Mouse (Mus musculus): ENCODE data around the gene Ccdc157. TPM values are rescaled to one million over a fixed set of nuclear protein-coding genes. Genes with fewer than 3 reads are reported as not detected.
A peak's percentile ranks its signal among the peaks of the same experiment; 100 is the strongest.
"Not testable (repeated sequence)": the region's sequence is repeated elsewhere in the genome, so short reads cannot be mapped to it uniquely, and the experiment has no call there.

Gene Ccdc157
- total RNA-seq, 2 experiments from 2014 or later, result 14.9 to 17.7 TPM

DNA sequence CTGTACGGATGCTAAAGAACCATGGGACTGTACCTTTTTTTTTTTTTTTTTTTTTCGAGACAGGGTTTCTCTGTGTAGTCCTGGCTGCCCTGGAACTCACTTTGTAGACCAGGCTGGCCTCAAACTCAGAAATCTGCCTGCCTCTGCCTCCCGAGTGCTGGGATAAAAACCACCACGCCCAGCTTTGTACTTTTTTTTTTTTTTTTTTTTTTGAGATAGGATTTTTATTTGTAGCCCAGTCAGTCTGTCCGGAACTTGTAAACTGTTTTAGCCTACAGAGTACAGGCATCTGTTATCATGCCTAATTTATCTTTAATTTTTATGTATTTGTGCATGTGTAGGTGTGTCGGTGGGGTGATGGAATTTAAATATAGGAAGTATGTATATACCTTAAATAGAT, 25.4 kb upstream of the Ccdc157 start:
- intact Hi-C loops (cut with DNase I); DNase-seq (ENCODE audit: low spot score in 2 of 2): not testable (repeated sequence)

DNA sequence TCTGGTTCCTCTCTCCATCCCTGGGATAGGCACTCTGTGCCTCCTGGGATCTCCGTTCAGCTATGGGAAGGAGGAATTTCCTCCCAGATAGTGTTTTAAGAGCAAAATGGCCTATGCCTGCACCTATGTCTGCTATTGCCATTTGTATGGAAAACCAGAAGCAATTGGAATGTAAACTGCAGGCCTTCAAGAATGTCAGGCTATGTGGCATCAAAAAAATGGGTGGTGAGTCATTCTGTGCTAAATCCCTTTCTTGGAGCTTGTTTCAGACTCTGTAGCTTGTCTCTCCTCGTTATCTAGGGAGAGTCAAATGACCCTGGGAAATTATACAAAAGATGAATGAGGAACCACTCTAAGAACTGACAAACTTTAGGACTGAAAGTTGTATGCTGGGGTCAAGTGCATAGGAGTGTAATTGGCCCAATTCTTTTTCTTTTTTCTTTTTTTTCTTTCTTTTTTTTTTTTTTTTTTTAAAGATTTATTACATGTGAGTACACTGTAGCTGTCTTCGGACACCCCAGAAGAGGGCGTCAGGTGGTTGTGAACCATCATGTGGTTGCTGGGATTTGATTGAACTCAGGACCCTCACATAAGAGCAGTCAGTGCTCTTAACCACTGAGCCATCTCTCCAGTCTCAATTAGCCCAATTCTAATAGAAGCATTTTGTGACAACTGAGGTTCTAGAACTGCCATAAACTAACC, 24.3 kb upstream of the Ccdc157 start:
- intact Hi-C loops (cut with DNase I), result no loop called here
- no peak for DNase-seq (ENCODE audit: low spot score in 2 of 2)

DNA sequence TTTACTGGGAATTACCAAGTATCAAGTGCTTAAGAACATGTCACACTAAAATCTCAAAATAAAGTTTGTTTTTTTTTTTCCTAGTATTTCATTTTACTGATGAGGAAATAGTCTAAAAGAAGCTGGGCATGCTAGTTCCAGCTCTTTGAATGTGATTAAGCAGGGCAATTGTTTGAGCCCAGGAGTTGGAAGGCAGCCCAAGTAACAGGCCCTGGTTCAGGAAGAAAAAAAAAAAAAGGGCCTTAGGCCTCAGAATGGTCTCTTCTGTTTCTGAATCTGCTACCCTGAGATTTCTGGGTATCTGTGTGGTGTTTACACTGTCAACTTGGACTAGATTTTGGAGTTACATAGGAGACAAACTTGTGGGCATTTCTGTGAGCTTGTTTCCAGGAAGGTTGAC, 23.4 kb upstream of the Ccdc157 start:
- DNase-seq (ENCODE audit: low spot score in 2 of 2), result no peak
- intact Hi-C loops (cut with DNase I), result no loop called here

DNA sequence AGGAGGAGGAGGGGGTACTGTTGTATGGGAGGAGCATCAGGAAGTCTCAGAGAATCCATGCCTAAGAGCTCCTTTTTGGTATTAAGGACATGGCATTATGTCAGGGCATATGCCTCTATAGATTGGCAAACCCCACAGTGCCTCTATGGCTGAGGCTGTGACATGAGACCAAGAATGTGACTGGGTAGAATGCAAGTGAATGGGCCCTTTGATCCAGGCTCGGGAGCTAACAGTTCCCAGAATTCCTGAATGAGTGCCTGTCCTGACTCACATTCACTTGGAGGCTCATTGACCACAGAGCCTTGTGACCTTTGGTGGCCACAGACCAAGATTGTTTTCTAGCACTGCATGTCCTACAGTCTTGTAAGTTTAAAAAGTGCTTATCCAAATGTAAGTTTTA, 22.0 kb upstream of the Ccdc157 start:
- DNase-seq (ENCODE audit: low spot score in 2 of 2), result no peak
- intact Hi-C loops (cut with DNase I), result no loop called here

DNA sequence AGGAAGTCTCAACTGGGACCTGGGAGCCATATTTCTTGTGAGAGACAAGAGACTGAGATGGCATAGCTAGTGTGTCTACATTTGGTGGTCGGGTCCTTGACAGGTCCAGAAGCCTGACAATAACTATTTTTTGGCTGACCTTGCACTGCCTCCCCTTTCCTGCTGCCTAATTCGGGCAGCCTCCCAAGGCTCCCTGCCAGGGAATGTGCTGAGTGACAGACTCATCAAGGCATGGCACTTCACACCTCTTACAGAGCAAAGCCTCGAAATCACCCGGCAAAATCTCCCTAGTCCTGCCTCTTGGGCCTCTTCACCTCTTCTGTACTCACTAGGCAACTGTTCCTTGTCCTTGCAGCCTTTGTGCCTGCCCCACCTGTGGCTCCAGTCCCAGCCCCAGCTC, 17.6 kb upstream of the Ccdc157 start:
- intact Hi-C loops (cut with DNase I), result no loop called here
- DNase-seq (ENCODE audit: low spot score in 2 of 2), result no peak

DNA sequence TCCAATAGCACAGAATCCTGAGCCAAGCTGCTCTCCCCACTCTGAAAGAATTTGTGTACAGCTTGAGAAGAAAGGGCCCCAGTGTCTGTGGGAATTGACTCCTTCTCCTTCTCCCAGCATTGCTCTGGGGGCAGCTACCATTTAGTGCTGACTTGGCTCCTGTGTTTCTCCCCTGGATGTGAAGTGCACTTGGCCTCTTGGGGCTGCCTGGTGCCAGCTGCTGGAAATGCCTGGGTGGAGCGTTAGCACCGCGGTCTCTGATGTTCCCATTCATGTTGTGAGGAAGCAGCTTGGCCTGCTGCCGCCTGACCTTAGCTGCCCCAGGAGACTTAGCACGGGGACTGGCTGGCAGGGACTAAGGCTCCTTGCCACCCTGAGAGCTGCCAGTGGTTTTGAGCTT, 14.5 kb upstream of the Ccdc157 start:
- DNase-seq (ENCODE audit: low spot score in 2 of 2), result peak; percentile 47 to 65
- intact Hi-C loops (cut with DNase I), result no loop called here

DNA sequence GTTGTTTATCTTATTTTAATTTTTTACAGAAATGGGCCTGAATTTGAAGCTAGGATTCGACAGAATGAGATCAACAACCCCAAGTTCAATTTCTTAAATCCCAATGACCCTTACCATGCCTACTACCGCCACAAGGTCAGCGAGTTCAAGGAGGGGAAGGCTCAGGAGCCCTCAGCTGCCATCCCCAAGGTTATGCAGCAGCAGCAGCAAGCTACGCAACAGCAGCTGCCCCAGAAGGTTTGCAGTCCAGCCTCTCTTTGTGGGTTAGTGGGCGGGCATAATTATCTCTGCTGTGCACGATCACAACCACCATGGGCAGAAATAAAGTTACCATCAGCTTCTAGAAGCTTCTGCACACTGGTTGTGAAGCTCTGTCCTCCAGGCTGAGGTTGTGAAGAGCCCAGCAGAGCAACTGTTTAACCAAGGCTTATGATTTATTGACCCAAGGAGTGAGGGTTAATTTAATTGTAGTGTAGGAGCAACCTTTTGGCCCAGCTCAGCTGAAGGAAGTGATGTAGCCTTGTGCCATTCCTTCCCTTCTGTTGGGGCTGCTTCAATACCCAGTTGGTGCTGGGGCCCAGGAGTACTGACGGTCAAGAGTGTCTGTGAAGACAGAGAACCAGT, 6.5 kb upstream of the Ccdc157 start:
- DNase-seq (ENCODE audit: low spot score in 2 of 2), result no peak
- intact Hi-C loops (cut with DNase I), result no loop called here

DNA sequence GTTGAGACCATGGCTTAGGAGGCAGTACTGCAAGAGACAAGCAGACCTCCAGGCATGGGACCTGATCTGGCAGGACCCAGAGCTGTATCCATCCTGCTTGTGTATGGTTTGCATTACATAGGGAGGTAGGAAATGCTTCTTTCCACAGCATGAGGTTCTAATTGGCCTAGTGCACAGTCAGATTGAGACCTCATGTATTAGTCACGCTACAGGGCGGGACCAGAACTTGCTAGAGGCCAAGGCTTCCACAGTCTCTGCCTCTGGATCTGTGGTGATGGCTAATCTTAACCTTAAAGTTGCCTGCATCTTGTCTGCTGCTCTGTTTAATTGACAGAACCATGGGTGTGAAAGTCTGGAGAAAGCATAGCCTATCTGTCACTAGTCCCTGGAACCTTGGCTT, 4.6 kb upstream of the Ccdc157 start:
- no peak for DNase-seq (ENCODE audit: low spot score in 2 of 2)
- intact Hi-C loops (cut with DNase I), result no loop called here

DNA sequence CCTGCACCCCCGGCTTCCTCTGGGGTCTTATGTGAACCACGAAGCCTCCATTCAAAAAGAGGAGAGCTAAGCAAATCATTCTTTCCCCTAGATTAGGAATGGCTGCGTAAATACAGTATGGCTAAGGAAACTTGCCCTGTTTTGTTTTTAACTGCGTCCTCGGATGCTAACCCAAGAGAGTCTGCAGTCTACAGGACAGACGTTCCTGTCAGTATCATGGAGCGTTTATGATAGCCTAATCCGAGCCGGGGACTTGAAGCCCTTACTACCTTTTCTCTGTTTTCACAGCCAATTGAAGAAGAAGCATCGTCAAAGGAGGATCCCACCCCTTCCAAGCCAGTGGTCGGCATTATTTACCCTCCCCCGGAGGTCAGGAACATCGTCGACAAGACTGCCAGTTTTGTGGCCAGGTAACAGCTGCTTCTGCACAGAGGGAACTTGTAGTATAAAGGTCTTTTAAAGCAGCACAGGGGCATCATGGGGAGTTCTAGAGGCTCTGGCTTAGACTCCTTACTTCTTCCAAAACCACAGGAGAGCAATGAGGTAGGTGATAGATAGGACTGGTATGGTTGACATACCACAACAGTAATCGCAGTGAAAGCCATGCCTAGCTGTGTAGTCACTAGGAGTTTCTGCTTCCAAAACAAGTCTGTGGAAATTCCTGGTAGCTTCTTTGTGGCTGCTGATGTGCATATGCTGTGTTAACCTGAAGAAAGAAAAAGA, 826 bp upstream of the Ccdc157 start:
- intact Hi-C loops (cut with DNase I), result loop anchor here (2.0 kb wide), 1 partner anchor 26 kb away; the partner anchor contains the start of gene Rnf215
- no peak for DNase-seq (ENCODE audit: low spot score in 2 of 2)

DNA sequence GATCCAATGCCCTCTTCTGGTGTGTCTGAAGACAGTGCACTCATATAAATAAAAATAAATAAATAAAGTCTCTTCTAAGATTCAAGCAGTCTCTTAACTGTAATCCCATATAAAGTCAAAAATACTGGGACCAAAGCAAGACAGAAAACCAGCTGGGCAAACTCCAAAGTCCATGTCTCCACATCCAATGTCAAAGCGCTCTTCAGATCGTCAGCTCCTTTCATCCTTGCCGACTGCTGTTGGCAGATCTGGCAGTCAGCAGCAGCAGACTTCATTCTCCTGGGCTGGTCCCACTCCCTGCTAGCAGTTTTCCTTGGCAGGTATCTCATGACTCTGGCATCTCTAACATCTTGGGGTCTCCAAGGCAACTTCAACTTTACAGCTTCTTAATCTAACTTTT, 1.4 kb downstream of the Ccdc157 start:
- intact Hi-C loops (cut with DNase I), result no loop called here
- DNase-seq (ENCODE audit: low spot score in 2 of 2), result no peak

DNA sequence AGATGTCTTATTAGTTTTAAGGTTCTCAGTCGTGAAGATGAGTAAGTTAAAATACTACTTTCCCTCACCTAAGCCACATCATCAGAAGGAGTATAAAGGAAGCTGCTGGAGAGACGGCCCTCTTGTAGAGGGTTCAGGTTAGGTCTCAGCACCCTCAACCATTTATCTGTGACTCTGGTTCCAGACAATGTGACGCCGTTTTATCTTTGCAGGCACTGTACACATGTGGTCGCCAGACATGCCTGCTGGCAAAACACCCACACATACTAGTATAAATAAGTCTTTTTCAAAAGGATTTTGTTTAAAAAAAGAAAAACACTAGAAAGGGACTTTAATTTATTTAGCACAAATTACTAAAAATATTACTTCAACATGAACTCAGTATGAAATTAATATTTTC, 4.5 kb downstream of the Ccdc157 start:
- peak in 1 of 2 experiments; percentile 33 for DNase-seq (ENCODE audit: low spot score in 2 of 2)
- intact Hi-C loops (cut with DNase I), result no loop called here

DNA sequence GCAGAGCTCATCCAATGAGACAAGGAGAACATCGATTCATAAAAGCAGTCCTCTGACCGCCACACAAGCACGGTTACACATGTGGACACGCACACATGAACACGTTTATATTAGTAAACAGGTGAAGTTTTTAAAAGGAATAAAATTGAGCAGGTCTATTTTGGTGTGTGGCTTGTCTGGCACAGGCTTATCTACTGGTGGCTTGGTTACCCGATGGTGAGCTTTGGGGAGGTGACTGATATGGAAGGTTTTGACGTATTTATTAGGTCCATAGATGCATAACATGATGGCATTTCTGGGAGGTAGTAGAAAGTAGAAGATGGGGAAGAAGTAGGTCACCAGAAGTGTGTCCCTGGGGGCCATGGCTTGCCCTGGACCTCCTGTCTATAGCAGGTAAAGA, 6.4 kb downstream of the Ccdc157 start:
- no peak for DNase-seq (ENCODE audit: low spot score in 2 of 2)
- intact Hi-C loops (cut with DNase I), result no loop called here

DNA sequence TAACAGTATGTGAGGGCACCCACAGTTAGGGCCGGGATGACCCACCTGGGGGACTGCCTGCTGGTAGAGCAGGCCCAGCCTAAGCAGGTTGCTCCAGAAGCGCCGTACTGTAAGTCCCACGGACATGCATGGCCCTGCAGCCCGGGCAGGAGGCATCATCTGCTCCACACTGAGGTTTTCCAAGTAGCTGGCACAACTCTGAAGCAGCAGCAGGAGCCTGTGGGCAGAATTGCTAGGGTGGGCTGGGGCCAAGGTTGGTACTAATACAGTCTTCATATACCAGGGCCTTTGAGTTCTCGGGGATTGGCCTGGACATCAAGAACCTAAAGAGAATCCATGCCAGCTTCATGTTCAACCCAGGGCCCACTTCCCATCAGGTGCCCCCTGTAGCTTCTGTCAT, 10.2 kb downstream of the Ccdc157 start:
- intact Hi-C loops (cut with DNase I), result no loop called here

DNA sequence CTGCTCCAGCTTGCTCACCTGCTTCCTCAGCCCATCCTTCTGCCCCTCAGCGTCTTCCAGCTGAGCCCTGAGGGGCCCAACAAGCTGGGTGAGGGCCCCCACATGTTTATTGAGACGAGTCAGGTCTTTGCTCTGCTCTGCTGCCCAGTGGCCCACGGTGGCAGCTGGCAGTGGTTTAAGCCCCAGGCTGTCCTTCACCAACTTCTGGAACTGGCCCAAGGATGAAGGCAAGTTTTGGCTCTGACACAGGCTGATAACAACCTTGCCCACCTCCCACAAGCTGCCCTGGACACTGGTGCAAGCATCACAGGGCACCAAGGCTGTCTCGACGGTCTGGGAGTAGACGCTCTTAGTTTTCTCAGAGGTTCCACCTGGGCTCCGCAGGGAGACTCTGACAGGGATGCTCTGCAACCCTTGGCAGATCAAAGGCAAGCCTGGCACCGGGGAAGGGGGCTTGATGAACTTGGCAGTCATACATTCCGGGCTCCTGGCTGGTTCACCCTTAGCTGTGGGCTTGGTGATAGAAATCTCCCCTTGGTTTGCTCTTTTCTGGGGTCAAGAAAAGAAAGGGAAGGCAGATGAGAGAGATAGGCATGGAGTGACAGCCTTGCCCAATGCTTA, 11.4 kb downstream of the Ccdc157 start:
- DNase-seq (ENCODE audit: low spot score in 2 of 2), result no peak

More for the DNA sequence above, 10.2 kb downstream of the Ccdc157 start:
- DNase-seq (ENCODE audit: low spot score in 2 of 2), result no peak

DNA sequence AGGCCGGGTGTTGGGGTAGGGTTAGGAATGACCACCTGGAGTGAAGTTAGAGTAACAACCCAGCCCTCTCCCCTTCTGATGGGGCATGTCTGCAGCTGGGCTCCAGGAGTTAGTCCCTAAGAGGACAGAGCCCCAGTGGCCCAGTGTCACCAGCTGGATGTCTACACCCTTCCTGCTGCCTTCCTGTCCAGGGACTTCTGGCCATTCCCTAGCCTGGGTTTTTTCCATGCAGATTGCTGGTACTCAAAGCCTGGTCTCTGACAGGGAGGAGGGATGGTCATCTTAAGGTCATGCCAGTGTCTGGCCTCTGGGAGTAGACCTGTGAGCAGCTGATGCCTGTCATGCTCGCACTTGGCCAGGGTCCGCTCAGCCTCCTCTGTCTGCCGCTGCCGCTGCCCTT, 12.0 kb downstream of the Ccdc157 start:
- DNase-seq (ENCODE audit: low spot score in 2 of 2), result no peak
- intact Hi-C loops (cut with DNase I), result no loop called here

More for the DNA sequence above, 11.4 kb downstream of the Ccdc157 start:
- intact Hi-C loops (cut with DNase I), result no loop called here

DNA sequence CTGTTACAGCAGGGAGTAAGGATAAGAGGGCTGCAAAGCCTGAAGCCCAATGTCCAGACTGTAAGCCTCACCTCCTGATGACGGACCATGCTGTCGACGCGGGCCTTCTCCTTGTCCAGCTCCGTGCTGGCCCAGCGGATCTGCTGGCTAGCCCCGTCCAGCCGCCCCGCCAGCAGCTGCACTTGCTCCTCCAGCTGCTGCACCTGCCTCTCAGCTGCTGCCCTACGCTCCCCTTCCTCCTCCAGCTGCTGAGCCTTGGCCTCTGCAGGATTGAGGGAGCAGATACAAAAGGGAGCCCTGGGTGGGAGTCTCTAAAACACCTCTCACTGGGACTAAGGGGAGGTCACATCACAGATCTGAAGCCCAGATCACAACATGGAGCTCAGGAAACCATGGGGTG, 13.0 kb downstream of the Ccdc157 start:
- intact Hi-C loops (cut with DNase I), result no loop called here
- no peak for DNase-seq (ENCODE audit: low spot score in 2 of 2)

DNA sequence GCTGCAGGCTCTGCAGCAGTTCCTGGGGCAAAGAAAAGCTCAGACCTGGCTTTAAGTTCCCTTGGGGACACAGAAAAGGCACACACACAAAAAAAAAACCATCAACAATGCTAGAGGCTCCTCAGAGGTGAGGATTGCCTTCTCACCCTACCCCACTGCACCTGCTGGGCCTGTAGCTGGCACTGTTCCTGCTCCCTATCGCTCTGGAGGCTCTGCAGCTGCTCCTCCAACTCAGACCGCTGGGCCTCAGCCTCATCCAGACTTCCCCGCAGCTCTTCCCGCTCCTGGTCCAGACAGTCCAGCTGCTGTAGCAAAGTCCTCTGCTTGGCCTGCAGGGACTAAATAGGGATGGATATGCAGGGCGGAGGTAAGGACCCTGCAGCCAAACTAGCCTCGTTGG, 13.7 kb downstream of the Ccdc157 start:
- intact Hi-C loops (cut with DNase I), result no loop called here
- DNase-seq (ENCODE audit: low spot score in 2 of 2), result no peak

DNA sequence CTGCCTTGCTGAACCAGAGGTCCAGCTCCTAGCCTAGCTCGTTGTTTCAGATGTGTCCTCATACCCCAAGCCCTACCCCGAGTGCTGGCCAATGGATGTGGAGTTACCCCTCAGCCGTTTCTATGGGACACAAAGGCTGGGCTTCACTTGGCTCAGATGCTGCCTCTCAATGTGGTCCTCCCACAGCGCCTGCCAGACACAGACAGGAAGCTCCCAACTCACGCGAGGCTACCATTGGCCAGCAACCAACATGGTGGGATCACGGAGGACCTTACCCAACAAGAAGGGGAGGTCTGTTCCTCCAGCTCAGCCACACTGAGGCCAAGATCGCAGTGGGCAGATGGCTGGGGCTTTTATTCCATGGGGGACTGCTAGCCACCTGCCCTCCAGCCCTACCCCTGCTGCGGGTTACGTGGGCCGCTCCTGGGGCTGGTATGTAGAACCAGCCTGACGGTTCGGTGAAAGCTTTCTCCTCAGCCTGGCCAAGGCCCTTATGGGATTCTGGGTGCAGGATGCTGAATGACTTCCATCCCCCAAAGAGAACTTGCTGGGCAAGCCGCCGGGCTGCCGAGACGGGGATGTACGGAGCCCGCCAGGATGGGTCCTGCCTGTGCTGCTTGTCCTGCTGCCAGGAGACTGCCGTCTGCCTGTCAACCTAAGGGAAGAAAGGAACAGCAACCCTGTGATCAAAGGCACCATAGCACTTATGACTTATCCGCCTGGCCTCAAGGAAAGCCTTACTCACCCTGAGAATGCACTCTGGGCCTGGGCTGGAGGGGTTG, 16.6 kb downstream of the Ccdc157 start:
- no peak for DNase-seq (ENCODE audit: low spot score in 2 of 2)
- intact Hi-C loops (cut with DNase I), result no loop called here

DNA sequence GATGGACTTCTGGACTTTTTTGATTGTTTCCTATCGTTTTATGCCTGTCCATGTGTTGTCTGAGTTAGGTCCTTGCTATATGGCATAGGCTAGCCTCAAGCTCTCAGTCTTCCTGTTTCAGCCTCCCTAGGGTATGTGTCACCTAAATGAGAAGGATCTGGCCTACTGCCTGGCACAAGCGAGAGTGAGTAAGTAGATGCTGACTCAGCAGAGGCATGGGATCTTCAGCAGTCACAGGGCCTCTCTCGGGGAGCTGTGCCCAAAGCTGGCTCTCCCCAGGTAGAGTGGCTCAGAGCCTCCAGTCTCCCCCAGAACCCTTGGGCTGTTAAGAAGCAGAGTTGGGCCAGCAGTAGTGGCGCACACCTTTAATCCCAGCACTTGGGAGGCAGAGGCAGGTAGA, 17.7 kb downstream of the Ccdc157 start:
- intact Hi-C loops (cut with DNase I), result no loop called here
- no peak for DNase-seq (ENCODE audit: low spot score in 2 of 2)

DNA sequence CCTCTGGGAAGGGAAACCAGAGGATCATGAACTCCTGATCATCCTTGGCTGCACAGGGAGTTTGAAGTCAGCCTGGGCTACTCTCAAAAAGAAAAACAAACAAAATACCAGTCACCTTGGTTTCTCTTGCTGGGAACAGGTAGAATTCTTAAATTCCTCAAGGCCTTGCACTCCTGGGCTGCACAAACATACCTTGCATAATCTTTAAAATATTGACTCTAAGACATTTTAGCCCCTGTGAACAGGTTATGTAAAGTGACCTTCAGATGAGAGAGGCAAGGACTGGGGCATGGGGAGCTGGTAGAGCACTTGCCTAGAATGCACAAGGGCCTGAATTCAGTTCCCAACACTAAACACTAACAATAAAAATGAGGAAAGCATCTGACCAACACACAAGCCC, 18.6 kb downstream of the Ccdc157 start:
- DNase-seq (ENCODE audit: low spot score in 2 of 2), result no peak
- intact Hi-C loops (cut with DNase I), result no loop called here

Data from left cerebral cortex, postnatal 25 days (tissue).